Mouse (Mus musculus) MEL (cell line): ENCODE measurements around the gene Ndrg3. TPM values are rescaled to one million over a fixed set of nuclear protein-coding genes. Genes with fewer than 3 reads are reported as not detected.

ENCODE experiments used
- DNase-seq: peaks from one replicate; pipeline ENCODE4 v3.0.0; 2011; ENCODE audit warnings: low read depth, low spot score
- H3K27ac ChIP-seq: 2 replicates; pipeline ENCODE4 v1.5.1; 2012; ENCODE audit warnings: low read depth, mild to moderate bottlenecking, control low read depth, low read length, moderate library complexity; ENCODE audit not compliant: control insufficient read depth
- H3K27me3 ChIP-seq, 2 experiments: fragments of 150-350 bp in 1 of 2; sonication (generic) in 1 of 2; 2 replicates each; pipeline ENCODE4 v1.6.1; 2012; ENCODE audit warnings: low read length in 2 of 2, mild to moderate bottlenecking in 2 of 2, improper control_type of control experiment in 1 of 2, moderate library complexity in 1 of 2; ENCODE audit not compliant: insufficient read depth in 2 of 2, control insufficient read depth in 1 of 2
- H3K36me3 ChIP-seq, 2 experiments: 2 replicates each; pipeline ENCODE4 v1.6.1; 2012 to 2014; ENCODE audit warnings: low read length in 2 of 2, improper control_type of control experiment in 1 of 2, inconsistent platforms in 1 of 2, mild to moderate bottlenecking in 1 of 2; ENCODE audit not compliant: insufficient read depth in 2 of 2, control insufficient read depth in 1 of 2
- H3K4me1 ChIP-seq, 2 experiments: fragments of 150-350 bp in 1 of 2; sonication (generic) in 1 of 2; 2 replicates each; pipeline ENCODE4 v1.6.1; 2012; ENCODE audit warnings: low read length in 2 of 2, improper control_type of control experiment in 1 of 2, mild to moderate bottlenecking in 1 of 2; ENCODE audit not compliant: insufficient read depth in 2 of 2, control insufficient read depth in 1 of 2
- H3K4me3 ChIP-seq, 2 experiments: fragments of 150-350 bp in 1 of 2; sonication (generic) in 1 of 2; 2 replicates each; pipeline ENCODE4 v1.5.1; 2012; ENCODE audit warnings: low read depth in 2 of 2, low read length in 2 of 2, mild to moderate bottlenecking in 2 of 2, moderate library complexity in 2 of 2, control low read depth in 1 of 2, improper control_type of control experiment in 1 of 2; ENCODE audit not compliant: control insufficient read depth in 1 of 2, insufficient read depth in 1 of 2
- H3K79me2 ChIP-seq: 2 replicates; pipeline ENCODE4 v1.6.1; 2012; ENCODE audit warnings: mild to moderate bottlenecking, low read length, moderate library complexity; ENCODE audit not compliant: control insufficient read depth, poor library complexity, insufficient read depth
- H3K9ac ChIP-seq: 2 replicates; pipeline ENCODE4 v1.6.1; 2012; ENCODE audit warnings: low read depth, mild to moderate bottlenecking, control low read depth, low read length, moderate library complexity; ENCODE audit not compliant: control insufficient read depth, poor library complexity, severe bottlenecking
- H3K9me3 ChIP-seq: fragments of 150-350 bp; sonication (generic); replicated peaks from 2 replicates; pipeline ENCODE4 v1.6.1; 2012; ENCODE audit warnings: mild to moderate bottlenecking, low read length, improper control_type of control experiment, moderate library complexity; ENCODE audit not compliant: insufficient read depth
- CHD2 ChIP-seq: IDR thresholded peaks from 2 replicates; pipeline ENCODE4 v1.6.1; 2011; ENCODE audit warnings: low read length, improper control_type of control experiment
- EP300 ChIP-seq, 2 experiments: IDR thresholded peaks; 2 replicates each; pipeline ENCODE4 v1.6.1; 2011; ENCODE audit warnings: improper control_type of control experiment in 2 of 2, low read length in 2 of 2, low read depth in 1 of 2, mild to moderate bottlenecking in 1 of 2
- GABPA ChIP-seq: IDR thresholded peaks from 2 replicates; pipeline ENCODE4 v1.6.1; 2012; ENCODE audit warnings: low read depth, mild to moderate bottlenecking, inconsistent platforms, low read length, improper control_type of control experiment, moderate library complexity
- HCFC1 ChIP-seq: IDR thresholded peaks from 2 replicates; pipeline ENCODE4 v1.6.1; 2012; ENCODE audit warnings: low read depth, mild to moderate bottlenecking, inconsistent platforms, low read length, improper control_type of control experiment, moderate library complexity
- KAT2A ChIP-seq: conservative IDR thresholded peaks from 2 replicates; pipeline ENCODE4 v1.6.1; 2012; ENCODE audit warnings: low read depth, low read length, improper control_type of control experiment, inconsistent platforms
- MAFK ChIP-seq: IDR thresholded peaks from 2 replicates; pipeline ENCODE4 v1.6.1; 2011; ENCODE audit warnings: low read depth, mild to moderate bottlenecking, low read length, improper control_type of control experiment, borderline replicate concordance
- MAZ ChIP-seq: IDR thresholded peaks from 2 replicates; pipeline ENCODE4 v1.6.1; 2012; ENCODE audit warnings: low read depth, mild to moderate bottlenecking, inconsistent platforms, low read length, improper control_type of control experiment
- MEF2A ChIP-seq: IDR thresholded peaks from 2 replicates; pipeline ENCODE4 v1.6.1; 2014; ENCODE audit warnings: low read depth, mild to moderate bottlenecking, inconsistent platforms, low read length, improper control_type of control experiment; ENCODE audit not compliant: poor library complexity, insufficient replicate concordance, severe bottlenecking; ENCODE audit errors: extremely low read depth
- MXI1 ChIP-seq: IDR thresholded peaks from 2 replicates; pipeline ENCODE4 v1.6.1; 2011; ENCODE audit warnings: mild to moderate bottlenecking, low read depth, low read length, improper control_type of control experiment
- MYB ChIP-seq: IDR thresholded peaks from 2 replicates; pipeline ENCODE4 v1.6.1; 2011; ENCODE audit warnings: mild to moderate bottlenecking, low read depth, low read length, improper control_type of control experiment
- NRF1 ChIP-seq: IDR thresholded peaks from 2 replicates; pipeline ENCODE4 v1.6.1; 2014; ENCODE audit warnings: low read depth, mild to moderate bottlenecking, inconsistent platforms, low read length, improper control_type of control experiment, moderate library complexity; ENCODE audit not compliant: poor library complexity, insufficient read depth, severe bottlenecking
- POLR2AphosphoS2 ChIP-seq: IDR thresholded peaks from 2 replicates; pipeline ENCODE4 v1.6.1; 2011; ENCODE audit warnings: low read length, improper control_type of control experiment
- POLR2AphosphoS5 ChIP-seq: IDR thresholded peaks from 2 replicates; pipeline ENCODE4 v1.6.1; 2012; ENCODE audit warnings: low read depth, borderline replicate concordance, mild to moderate bottlenecking, inconsistent platforms, low read length, moderate library complexity, mixed read lengths
- RAD21 ChIP-seq: IDR thresholded peaks from 2 replicates; pipeline ENCODE4 v1.6.1; 2011; ENCODE audit warnings: mild to moderate bottlenecking, low read depth, low read length, improper control_type of control experiment
- RCOR1 ChIP-seq: IDR thresholded peaks from 2 replicates; pipeline ENCODE4 v1.6.1; 2012; ENCODE audit warnings: low read depth, mild to moderate bottlenecking, inconsistent platforms, low read length, improper control_type of control experiment
- SMC3 ChIP-seq: IDR thresholded peaks from 2 replicates; pipeline ENCODE4 v1.6.1; 2011; ENCODE audit warnings: low read depth, low read length, improper control_type of control experiment
- TBP ChIP-seq: IDR thresholded peaks from 2 replicates; pipeline ENCODE4 v1.8.0; 2011; ENCODE audit warnings: low read depth, low read length, improper control_type of control experiment
- UBTF ChIP-seq: IDR thresholded peaks from 2 replicates; pipeline ENCODE4 v1.6.1; 2012; ENCODE audit warnings: low read depth, mild to moderate bottlenecking, inconsistent platforms, low read length, improper control_type of control experiment, moderate library complexity, borderline replicate concordance; ENCODE audit not compliant: insufficient read depth
- USF1 ChIP-seq: IDR thresholded peaks from 2 replicates; pipeline ENCODE4 v1.6.1; 2014; ENCODE audit warnings: low read depth, mild to moderate bottlenecking, inconsistent platforms, low read length, improper control_type of control experiment, moderate library complexity
- USF2 ChIP-seq, 2 experiments: IDR thresholded peaks; 2 replicates each; pipeline ENCODE4 v1.6.1; 2011 to 2012; ENCODE audit warnings: improper control_type of control experiment in 2 of 2, low read length in 2 of 2, borderline replicate concordance in 1 of 2, inconsistent platforms in 1 of 2, low read depth in 1 of 2, mild to moderate bottlenecking in 1 of 2; ENCODE audit not compliant: insufficient read depth in 1 of 2
- polyA plus RNA-seq, 2 experiments: library from polyadenylated mRNA; stranded (reverse) in 1 of 2; unstranded in 1 of 2; fragments of >175 nt in 1 of 2; fragments of >200 nt in 1 of 2; gene quantifications; 2 replicates each; pipeline versions ENCODE4 v1.2.1 to v1.2.4; 2012; ENCODE audit warnings: low replicate concordance in 2 of 2, low read depth in 1 of 2; ENCODE audit not compliant: insufficient read length in 2 of 2, insufficient read depth in 1 of 2, missing spikeins in 1 of 2
- total RNA-seq: library from RNA; depleted of rRNA; stranded (reverse); fragments of 300-350 nt; gene quantifications from 2 replicates; pipeline ENCODE4 v1.2.3, GENCODE M21; 2012

Ndrg3 gene
- total and polyA plus RNA-seq, 3 experiments: 19.0 to 39.6 TPM; not detected in 1

DNA sequence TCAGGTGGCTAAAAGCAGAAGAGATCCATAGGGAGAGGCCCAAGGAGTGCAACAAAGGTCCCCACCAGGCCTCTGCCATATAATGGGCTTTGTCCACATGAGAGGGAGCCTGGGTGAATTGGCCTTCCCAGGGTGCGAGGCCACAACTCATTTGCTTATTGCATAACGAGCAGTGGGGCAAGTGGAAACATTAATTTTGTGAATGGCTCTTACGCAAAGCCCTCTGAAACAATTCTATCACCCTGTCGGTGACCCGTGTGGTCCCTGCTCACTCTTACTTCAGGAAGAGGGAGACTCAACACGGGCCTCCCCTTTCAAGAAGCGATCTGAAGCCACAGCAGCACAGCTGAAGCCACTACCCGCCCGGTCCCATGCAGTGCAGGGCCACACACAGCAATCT, 45.4 kb upstream of the Ndrg3 start:
- H3K36me3 ChIP-seq: no peaks in the 10 kb centered on the region
- no peaks in the 10 kb centered on the region for H3K4me1 ChIP-seq
- TF ChIP-seq SMC3 (no peak), UBTF (no peak), TBP (no peak), POLR2AphosphoS5 (no peak), MXI1 (no peak), RCOR1 (no peak), NRF1 (no peak), POLR2AphosphoS2 (no peak), RAD21 (no peak), MAZ (no peak), MAFK (no peak), USF2 (IDR thresholded peaks at IDR 0.05; ENCODE audit: borderline replicate concordance in 1 of 2, insufficient read depth in 1 of 2, low read depth in 1 of 2, low read length in 2 of 2) (no peak), MEF2A (no peak)
- TF ChIP-seq, all 39 proteins: peak for 0
- no peak overlapping the region for H3K9ac ChIP-seq
- 0 out of 4 replicates have a peak, but pooled peaks cover 0 to 2% of the 10 kb centered on the region in 2 experiments for H3K27me3 ChIP-seq
- no peak for DNase-seq
- no peaks in the 10 kb centered on the region for H3K79me2 ChIP-seq
- no peak overlapping the region for H3K4me3 ChIP-seq
- H3K27ac ChIP-seq: no peak overlapping the region
- H3K9me3 ChIP-seq: no peaks in the 10 kb centered on the region

- TF ChIP-seq USF1 (no peak), CHD2 (no peak), HCFC1 (no peak), EP300 (IDR thresholded peaks at IDR 0.05; ENCODE audit: low read depth in 1 of 2, low read length in 2 of 2) (no peak), KAT2A (no peak), MYB (no peak), GABPA (no peak), NRF1 (no peak)
- Histone ChIP-seq H3K4me1 (no peaks in the 10 kb centered on the region), H3K79me2 (no peaks in the 10 kb centered on the region), H3K9ac (no peak overlapping the region), H3K36me3 (no peaks in the 10 kb centered on the region), H3K4me3 (no peak overlapping the region), H3K27ac (no peak overlapping the region), H3K27me3 (0 out of 4 replicates have a peak, but pooled peaks cover 0 to 2% of the 10 kb centered on the region in 2 experiments), H3K9me3 (no peaks in the 10 kb centered on the region)
- DNase-seq: no peak
Observed at GRCm38 (mm10) chr2:157036400-157036799, 44.5 kb upstream of the Ndrg3 start.
